Mouse (Mus musculus) MEL (cell line): ENCODE data around the gene Fbll1.

Experiments used
- CHD2 ChIP-seq: IDR thresholded peaks from 2 replicates; pipeline ENCODE4 v1.6.1; 2011; ENCODE audit warnings: low read length, improper control_type of control experiment
- CTCF ChIP-seq, 3 experiments: IDR thresholded peaks in 2 of 3; conservative IDR thresholded peaks in 1 of 3; 2 replicates each; pipeline ENCODE4 v1.5.1; 2011 to 2012; ENCODE audit warnings: low read length in 3 of 3, low read depth in 2 of 3, mild to moderate bottlenecking in 2 of 3, improper control_type of control experiment in 1 of 3, inconsistent platforms in 1 of 3, mixed read lengths in 1 of 3, moderate library complexity in 1 of 3; ENCODE audit not compliant: control insufficient read depth in 1 of 3, insufficient read depth in 1 of 3, poor library complexity in 1 of 3, severe bottlenecking in 1 of 3
- ELF1 ChIP-seq: IDR thresholded peaks from 2 replicates; pipeline ENCODE4 v1.6.1; 2014; ENCODE audit warnings: low read depth, mild to moderate bottlenecking, inconsistent platforms, low read length, improper control_type of control experiment, moderate library complexity
- GATA1 ChIP-seq: IDR thresholded peaks from 2 replicates; pipeline ENCODE4 v1.6.1; 2011; ENCODE audit warnings: low read depth, low read length, improper control_type of control experiment
- POLR2A ChIP-seq, 2 experiments: IDR thresholded peaks; 2 replicates each; pipeline ENCODE4 v1.6.1; 2011 to 2012; ENCODE audit warnings: low read length in 2 of 2, mild to moderate bottlenecking in 2 of 2, control low read depth in 1 of 2, improper control_type of control experiment in 1 of 2, low read depth in 1 of 2, moderate library complexity in 1 of 2; ENCODE audit not compliant: control insufficient read depth in 1 of 2, insufficient read depth in 1 of 2, poor library complexity in 1 of 2
- RCOR1 ChIP-seq: IDR thresholded peaks from 2 replicates; pipeline ENCODE4 v1.6.1; 2012; ENCODE audit warnings: low read depth, mild to moderate bottlenecking, inconsistent platforms, low read length, improper control_type of control experiment
- ZC3H11A ChIP-seq: IDR thresholded peaks from 2 replicates; pipeline ENCODE4 v1.6.1; 2012; ENCODE audit warnings: low read depth, mild to moderate bottlenecking, inconsistent platforms, low read length, improper control_type of control experiment
- ZNF384 ChIP-seq: IDR thresholded peaks from 2 replicates; pipeline ENCODE4 v1.6.1; 2012; ENCODE audit warnings: low read depth, mild to moderate bottlenecking, inconsistent platforms, low read length, improper control_type of control experiment

DNA sequence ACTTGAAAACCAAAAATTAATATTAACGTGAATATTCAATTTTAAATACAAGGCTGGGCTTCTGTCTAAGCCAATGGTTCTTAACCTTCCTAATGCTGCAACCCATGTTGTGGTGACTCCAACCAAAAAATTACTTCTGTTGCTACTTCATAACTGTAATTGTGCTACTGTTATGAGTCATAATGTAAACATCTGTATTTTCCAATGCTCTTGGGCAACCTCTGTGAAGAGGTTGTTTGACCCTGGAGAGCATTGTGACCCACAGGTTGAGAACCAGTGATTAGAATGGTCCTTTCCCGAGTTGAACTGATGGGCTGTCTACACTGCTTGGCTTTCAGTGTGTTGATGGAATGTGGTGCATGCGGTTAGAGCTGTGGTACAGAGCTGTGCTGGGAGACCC is 22.2 kb downstream of the Fbll1 start:
- TF ChIP-seq CTCF (IDR thresholded peaks at IDR 0.05 in 2 of 3, conservative IDR thresholded peaks at IDR 0.05 in 1 of 3; ENCODE audit: control insufficient read depth in 1 of 3, insufficient read depth in 1 of 3, low read depth in 2 of 3, low read length in 3 of 3, poor library complexity in 1 of 3, severe bottlenecking in 1 of 3), result no peak
- TF ChIP-seq CHD2, result no peak
- no peak for TF ChIP-seq ELF1
- no peak for TF ChIP-seq ZNF384
- no peak for TF ChIP-seq ZC3H11A
- TF ChIP-seq POLR2A (IDR thresholded peaks at IDR 0.05; ENCODE audit: control insufficient read depth in 1 of 2, insufficient read depth in 1 of 2, low read depth in 1 of 2, low read length in 2 of 2, poor library complexity in 1 of 2), result no peak
- no peak for TF ChIP-seq GATA1
- TF ChIP-seq RCOR1, result no peak
